Mouse (Mus musculus) fat pad, adult 2 months (tissue): ENCODE measurements at regions not wholly inside any gene's neighbourhood (a gene's known extent, or its start where the extent isn't known, plus 50 kb on each side); places are given as distances from the start of the nearest gene placed in this dataset.

Source experiments
- DNase-seq: peaks from one replicate; pipeline ENCODE4 v3.0.0-alpha.2; 2011; ENCODE audit warnings: low read depth, low spot score; ENCODE audit errors: extremely low read depth

DNA sequence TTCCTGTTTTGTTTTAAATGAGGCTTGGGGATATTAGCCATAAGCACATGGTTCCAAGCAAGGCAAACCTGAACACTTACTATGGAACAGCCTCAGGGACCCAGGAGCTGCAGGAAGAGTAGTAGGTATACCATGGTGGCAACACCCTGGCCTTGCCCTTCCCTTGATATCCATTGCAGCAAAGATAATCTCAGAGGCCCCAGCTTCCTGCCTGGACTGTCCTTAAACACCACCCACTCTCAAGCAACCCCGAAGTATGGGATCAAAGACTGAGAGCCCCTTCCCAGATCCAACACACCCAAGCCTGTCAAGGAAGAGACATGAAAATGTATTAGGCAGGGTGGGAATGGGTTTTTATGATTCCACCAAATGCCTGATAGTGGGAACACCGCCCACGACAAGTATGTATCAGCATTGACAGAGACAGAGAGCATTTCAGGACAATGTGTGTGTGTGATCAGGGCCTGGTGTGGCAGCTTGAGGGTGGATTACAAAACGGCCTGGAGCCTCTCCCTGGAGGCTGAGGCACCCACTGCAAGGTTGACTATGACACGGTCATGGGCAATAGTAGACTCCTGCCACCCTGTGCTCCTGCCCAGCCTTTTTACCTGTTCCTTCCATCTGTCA, 179.5 kb downstream of the Bcl11b start:
- no peak for DNase-seq

DNA sequence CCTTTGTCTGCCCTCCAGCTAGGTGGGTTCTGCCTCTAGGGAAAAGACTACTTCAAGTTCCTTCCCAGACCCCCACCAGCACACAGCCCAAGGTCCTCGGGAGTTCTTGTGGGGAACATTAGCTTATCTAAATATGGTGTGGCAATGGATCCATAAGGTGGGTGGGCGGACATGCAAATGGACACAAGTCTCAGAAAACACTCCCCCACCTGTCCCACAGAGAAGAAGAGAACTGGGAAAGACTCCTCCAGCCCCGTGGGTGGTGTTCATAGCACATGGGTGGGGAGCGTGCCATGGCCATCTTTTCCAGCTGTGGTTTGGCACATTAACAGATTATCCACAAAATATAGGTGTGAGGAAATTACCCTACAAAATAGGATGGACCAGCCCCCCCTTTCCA, 177.5 kb downstream of the Bcl11b start:
- DNase-seq: no peak

DNA sequence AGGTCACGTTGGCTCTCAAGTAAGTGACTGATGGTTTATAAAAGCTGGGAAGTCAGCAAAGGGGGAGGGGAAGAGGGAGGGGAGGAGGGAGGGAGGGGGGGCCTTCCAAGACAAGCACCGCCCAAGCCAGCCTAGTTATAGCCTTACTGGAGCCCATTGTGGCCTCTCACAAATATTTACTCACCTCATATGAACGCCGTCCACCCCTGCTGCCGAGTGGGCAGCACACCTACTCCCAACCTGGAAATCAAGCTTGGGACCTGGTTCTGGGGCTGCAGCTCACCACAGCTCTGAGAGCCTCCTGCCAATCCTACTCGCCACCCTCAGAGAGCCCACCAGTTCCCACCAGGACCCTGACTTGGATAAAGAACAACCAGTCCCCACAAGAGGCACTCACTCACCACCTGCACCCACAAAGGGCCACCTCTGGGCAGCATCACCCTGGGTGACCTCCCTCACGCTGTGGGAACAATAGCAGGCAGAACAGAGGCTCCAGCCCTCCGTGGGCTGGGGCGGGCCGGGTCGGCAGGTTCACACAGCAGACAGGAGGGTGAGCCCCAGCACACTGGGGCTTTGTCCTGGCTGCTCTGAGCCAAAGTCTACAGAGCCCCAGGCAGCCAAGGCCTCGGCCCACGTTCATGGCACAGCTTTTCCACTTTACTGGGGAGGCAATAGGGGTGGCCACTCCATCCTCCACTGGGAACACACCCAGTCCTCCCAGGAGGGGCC, 171.8 kb downstream of the Bcl11b start:
- DNase-seq: no peak

DNA sequence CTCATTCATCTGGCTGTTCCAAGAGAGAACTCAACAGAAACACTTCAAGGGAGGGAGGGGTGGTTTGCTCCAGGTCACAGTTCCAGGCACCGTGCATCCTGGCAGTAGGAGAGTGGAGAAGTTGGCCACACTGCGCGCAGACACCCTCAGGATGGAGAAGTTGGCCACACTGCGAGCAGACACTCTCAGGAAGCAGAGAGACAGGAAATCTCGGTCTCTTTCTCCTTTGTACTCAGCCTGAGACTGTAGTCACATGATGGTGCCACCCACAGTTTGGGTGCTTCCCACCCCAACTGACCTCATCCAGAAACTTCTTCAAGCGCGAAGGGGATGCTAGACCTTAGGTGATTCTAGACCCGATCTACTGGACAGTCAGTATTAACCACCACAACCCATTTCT, 170.4 kb downstream of the Bcl11b start:
- DNase-seq: no peak

DNA sequence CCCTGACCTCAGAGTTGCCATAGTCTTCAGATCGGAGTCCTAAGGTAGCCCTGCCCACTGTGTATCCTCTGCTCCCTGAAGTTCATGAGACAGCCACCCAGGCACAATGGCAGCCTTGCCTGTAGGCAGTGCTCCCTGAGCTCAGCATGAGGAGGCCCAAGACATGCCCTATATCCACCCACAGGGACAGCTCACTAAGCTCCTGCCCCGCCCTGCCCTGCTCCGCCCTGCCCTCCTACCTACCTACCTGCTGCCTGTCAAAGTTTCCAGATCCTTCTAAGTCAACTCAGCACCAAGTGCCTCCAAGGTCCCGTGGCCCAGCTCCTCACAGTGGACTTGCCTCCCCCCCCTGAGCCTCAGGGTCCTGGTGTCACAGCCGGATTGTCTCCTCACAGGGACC, 168.9 kb downstream of the Bcl11b start:
- no peak for DNase-seq

DNA sequence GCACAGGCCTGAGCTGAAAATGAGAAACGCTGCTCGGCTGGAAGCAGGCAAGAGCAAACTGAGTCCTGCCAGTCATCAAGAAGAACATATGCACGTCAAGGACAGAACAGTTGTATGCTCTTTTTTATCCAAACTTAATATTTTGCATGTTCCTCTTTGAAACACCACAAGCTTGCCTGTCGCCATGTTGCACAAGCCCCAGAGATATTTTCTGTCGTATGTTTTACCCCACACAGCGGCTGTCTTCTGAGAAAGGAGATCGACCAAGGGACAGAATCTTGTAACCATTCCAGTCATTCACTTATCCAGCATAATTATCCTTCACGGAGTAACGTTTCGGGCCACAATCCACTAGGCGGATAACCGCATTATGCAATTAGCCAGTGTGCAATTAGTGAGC, 165.7 kb downstream of the Bcl11b start:
- no peak for DNase-seq

DNA sequence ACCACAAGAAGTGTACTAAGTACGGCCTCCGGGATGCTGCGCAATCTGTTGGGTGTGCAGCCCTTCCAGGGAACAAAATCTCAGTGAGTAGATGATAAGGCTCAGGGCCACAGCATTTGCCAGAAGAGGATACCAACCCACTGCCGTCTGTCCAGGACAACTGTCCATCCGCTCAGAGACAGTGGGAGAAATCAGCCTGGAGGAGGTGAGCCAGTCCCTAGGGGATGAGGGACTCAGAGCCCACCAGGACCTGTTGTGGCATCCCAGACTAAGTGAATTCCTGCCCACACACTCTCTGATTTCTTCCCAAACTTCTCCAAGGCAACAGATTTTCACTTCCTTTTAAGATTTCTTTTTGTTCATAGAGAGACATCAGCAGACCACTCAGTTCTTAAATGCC, 158.8 kb downstream of the Bcl11b start:
- DNase-seq: no peak

DNA sequence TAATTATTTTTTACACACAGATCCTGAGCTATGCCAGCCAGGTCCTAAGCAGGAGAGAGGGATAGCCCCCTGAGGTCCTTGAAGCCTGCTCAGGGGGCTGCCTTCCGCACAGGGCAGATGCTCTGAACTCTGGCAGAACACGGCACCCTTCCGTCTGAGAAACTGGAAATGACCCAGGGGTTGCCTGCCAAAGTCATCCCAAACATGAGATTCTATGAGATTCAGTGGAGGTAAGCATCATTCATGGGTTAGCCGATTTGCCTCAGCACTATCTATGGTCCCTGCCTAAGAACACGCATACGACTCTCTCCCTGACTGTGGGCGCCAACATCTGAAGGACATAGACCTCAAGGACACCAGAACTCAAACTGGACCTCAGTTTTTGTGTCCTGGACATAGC, 152.8 kb downstream of the Bcl11b start:
- DNase-seq: no peak

DNA sequence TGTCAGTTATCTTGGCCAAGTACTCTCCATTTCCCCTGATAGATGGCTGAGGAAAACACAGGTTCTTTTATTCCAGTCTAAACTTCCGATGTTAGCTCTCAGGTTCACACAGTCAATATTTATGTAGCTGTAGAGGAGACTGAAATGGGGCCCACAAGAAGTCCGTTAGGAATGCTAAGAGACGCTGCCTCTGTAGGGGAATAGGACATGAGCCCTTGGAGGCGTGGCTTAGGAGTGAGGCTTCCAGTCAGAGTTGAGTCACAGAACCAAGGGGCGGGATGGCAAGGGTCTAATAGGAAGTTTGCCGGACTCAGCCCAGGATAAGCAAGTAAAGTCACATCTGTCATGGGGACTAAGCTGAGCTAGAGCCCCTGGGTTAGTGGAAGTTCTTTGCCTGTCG, 150.5 kb downstream of the Bcl11b start:
- no peak for DNase-seq

DNA sequence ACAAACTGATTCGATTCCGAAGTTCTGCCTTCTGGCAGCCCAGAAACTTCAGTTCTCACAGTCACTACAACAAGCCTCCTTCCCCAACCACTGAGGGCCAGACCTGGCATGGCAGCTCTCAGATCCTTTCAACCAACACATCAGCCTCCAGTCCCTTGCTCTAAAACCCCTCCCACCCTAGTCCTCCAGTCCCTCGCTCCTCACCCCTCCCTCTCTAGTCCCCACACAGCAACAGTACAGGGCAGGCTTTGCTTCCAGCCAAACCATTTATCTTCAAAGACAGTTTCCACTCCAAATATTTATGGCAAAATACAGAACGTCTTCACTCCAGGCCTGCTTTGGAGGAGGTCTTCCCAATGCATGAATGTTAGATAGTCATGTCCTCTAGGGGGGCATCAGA, 147.9 kb downstream of the Bcl11b start:
- DNase-seq: no peak

DNA sequence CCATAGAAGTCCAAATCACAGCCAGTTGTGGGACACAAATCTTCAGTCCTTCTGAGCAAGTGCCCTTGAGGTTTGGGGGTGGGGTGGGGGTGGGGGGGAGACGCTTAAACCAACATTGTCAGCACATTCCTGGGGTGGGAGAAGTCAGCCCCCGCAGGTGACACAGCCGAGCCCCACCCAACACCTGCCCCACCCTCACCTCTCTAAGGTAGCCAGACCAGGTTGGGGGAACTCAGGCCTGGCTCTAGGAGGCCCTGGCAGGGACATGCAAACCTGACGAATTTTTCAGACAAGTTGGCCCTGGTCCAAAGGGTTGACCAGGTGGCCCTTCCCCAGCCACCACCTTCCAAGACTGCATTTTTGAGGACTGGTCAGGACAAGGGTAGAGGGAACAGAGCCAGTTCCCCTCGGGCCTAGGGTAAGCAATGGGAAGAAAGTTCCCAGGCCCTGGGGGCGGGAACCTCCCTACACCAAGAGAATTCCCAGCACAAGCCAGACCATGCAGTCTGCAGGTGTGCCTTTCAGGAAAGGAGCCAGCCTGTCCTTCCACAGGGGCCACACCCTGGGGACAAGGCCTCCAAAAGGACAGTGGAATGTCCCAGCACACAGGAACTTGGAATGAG, 146.9 kb downstream of the Bcl11b start:
- DNase-seq: no peak

DNA sequence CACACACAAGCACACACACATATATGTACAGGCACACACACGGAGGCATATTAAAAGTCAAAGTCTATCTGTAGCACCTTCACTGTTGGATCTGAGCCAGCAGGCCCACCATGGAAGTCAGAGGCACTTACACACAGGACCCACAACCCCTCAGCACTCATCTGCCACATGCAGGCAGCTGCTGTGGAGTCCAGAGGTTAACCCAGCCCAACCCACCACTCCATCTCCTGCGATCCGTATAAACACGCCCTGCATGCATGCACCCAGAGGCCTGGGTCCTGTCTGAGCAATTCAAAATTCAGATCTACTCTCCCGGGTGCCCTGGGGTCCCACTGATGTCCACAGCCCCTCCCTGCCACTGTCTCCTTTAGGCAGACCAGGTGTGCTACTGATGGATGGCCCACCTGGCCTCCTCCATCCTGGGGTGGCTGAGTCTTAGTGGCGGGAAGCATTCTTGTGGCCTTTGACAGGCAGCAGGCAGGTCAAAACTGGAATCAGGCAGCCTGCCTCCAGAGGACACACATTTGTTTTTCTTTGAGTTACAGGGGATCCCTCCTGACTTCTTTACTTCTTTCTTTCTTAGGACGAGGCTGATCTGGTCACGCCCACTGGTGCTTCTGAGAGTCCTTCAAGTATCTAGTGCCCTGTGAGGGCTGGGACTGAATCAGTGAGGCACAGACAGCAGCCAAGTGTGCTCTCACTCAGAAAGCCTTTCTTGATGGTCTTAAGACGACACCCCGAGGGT, 144.7 kb downstream of the Bcl11b start:
- DNase-seq: no peak

DNA sequence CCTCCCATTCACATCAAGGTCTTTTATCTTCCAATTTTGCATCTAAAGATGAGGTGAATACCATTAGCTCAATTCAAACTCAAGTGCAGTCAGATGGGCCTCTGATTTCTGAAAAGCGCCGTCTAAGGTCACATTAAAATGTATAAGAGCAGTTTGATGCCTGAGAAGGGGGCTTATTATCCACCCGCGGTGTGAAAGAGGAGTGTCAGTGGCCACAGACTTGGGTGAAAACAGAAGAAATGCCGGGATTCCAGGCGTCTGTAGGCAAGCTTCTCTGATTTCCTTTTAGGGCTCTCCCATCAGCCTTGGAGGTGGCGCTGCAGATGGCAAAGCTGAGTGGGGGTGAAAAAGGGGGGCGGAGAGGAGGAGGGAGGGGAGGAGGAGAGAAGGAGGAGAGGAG, 143.7 kb downstream of the Bcl11b start:
- no peak for DNase-seq

DNA sequence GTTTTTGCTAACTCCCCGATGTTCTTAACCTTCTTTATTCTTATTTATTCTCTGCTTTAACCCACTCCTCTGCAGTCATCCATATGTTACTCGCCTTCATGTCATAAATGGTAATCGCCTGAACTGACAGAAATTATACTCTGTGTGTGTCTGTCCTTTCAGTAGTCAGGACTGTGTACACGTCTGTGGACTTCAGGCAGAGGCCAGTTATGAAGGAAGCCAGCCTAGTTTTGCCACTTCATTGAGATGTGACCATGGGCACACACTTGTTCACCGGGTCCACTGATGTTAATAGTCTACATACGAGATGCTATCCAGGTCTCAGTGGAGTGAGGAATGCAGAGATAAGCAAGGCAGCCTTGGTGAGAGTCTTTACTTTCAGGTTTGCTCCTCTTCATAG, 143.0 kb downstream of the Bcl11b start:
- no peak for DNase-seq
